Mouse (Mus musculus) cerebellum, adult 9-10 months (tissue): ENCODE results near the gene Foxi3.

Source experiments
- DNase-seq: peaks from one replicate; pipeline ENCODE4 v3.0.0; 2022

Foxi3 gene

DNA sequence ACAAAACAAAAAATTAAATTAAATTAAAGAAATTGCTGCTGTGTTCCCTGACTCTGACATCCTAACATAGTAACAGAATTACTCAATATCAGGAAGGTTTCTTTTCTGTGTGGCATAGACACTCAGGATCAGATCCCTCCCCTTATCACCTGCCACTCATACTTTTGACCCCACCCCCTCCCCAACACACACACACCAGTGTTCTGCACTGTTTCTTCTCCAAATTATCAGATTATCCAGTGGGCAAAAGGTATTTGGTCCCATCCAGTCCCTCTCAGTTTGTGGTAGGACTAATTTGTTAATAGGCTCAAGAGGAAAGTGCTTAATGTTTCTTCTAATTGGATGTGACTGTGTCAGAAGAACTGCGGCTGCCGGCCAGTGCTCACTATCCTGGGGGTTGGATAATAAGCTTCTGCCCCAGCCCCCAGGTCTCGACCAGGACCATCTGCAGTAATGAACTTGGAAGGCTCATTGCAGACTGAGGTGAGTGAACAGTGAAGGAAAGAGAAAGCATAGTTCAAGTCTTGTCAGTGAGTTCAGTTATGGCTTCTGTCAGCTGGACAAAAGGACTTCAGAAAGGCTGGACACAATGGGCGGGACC is 39.9 kb downstream of the Foxi3 start:
- DNase-seq = no peak

GRCm38 (mm10) chr6:71002656-71003055 is 46.3 kb downstream of the Foxi3 start:
- no peak for DNase-seq

DNA sequence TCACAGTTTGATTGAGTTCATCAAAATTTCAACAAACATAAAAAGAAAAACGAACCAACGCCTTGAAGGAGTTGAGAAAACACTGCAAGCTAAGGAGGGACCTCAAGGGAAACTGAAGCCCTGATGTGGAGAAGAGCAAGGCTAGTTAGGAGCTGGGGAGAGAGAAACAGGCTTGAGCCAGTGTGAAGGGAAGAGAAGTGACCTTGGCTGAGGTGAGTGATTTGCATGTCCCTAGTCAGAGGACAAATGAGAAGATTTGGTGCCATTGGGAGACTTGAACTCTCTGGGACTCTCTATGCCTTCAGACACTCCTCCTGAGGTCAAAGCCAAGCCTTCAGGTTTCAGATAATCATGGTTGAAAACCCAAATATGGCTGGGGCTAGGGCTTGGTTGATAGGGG is 47.8 kb downstream of the Foxi3 start:
- no peak for DNase-seq
